In the genomic region with DNA sequence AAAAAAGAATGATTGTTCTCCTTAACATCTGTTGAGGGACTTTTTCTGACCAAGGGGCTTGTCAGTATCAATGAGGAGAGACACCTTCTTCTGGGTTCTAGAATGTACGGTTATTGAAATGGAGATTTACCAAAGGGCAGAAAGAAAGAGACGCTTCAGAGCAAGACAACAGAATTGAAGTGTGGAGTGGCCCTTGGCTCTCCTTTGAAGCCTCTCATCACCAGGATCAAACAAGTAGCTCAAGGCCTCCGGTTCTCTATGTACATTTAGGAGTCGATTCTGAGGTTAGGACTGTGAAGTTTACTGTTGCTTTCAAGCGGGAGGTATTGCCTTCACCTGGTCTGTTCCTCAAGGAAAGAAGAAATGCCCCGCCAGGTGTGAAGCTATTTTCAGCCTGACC, we compare ENCODE assay signal across 20 mouse cellular contexts. TPM values are rescaled to one million over a fixed set of nuclear protein-coding genes. Genes with fewer than 3 reads are reported as not detected.
A peak's percentile ranks its signal among the peaks of the same experiment; 100 is the strongest.
DNase-seq lines count a peak whose midpoint lies in the region; ATAC-seq lines count a peak whose summit lies in the region.
"Had no signal": no experiment of that assay in that cellular context is flagged by ENCODE, and none has a peak within 500 bp of the region (broad histone marks: within the 10 kb centered on the region; RNA-seq: fewer than 3 reads in every experiment).

No protein-coding gene starts in this region.

- no peak for ATAC-seq in forebrain, embryonic 12.5 days (ENCODE audit: low FRiP score)
- ATAC-seq: forebrain, embryonic 14.5 days; forebrain, embryonic 16.5 days had no signal

- H3K4me1 ChIP-seq in forebrain, embryonic 12.5 days, result no peaks in the 10 kb centered on the region; the same call in 1 of the 2 replicates

- no peaks in the 10 kb centered on the region for H3K36me3 ChIP-seq in forebrain, embryonic 12.5 days (replicated peaks)
- H3K36me3 ChIP-seq: embryonic facial prominence, embryonic 10.5 days; embryonic facial prominence, embryonic 12.5 days had no signal

- peaks cover 19% of the 10 kb centered on the region for H3K27me3 ChIP-seq in forebrain, embryonic 12.5 days
- H3K27me3 ChIP-seq: CH12.LX had no signal

- WGBS in forebrain, embryonic 12.5 days, result 94% methylated on average over 6 of the region's 6 CpGs

- H3K9me3 ChIP-seq in forebrain, embryonic 12.5 days, result no peaks in the 10 kb centered on the region
- H3K9me3 ChIP-seq: embryonic facial prominence, embryonic 10.5 days; embryonic facial prominence, embryonic 12.5 days had no signal

- no peak overlapping the region for H3K27ac ChIP-seq in forebrain, embryonic 12.5 days
- H3K27ac ChIP-seq: embryonic facial prominence, embryonic 10.5 days; embryonic facial prominence, embryonic 12.5 days had no signal

- peak; percentile 41 for DNase-seq in ES-CJ7 (ENCODE audit: low read depth, low spot score)
- peak; percentile 63 for DNase-seq in R1 (ENCODE audit: low read depth, low spot score)
- no peak for DNase-seq in layer of hippocampus, adult 18-20 months (ENCODE audit: low spot score in 2 of 2)
- no peak for DNase-seq in embryo, embryonic 9.5 days (ENCODE audit: extremely low spot score)
- DNase-seq: adrenal gland, adult 2 months; adrenal gland, postnatal 10 days; adrenal gland, postnatal 25 days; cerebellum, adult 11 months; cerebellum, adult 18-20 months; cerebellum, adult 8-10 months; cerebellum, adult 9-11 months; cerebellum, postnatal 14 days; cerebellum, postnatal 36 days; embryo, embryonic 11 days had no signal

- no peak overlapping the region for H3K9ac ChIP-seq in forebrain, embryonic 12.5 days
- H3K9ac ChIP-seq: embryonic facial prominence, embryonic 12.5 days had no signal

- H3K4me3 ChIP-seq in forebrain, embryonic 12.5 days (replicated peaks), result no peak overlapping the region
- H3K4me3 ChIP-seq: embryonic facial prominence, embryonic 10.5 days; embryonic facial prominence, embryonic 12.5 days had no signal

- no peak overlapping the region for H3K4me2 ChIP-seq in forebrain, embryonic 12.5 days
- H3K4me2 ChIP-seq: embryonic facial prominence, embryonic 12.5 days had no signal

RNA-seq across cellular contexts. Expression of a gene that starts 53.2 kb away (rescaled TPM):
- total RNA-seq in layer of hippocampus, adult 18-20 months (2021), result 10 to 100 TPM; 26.1 to 29.3 TPM
- polyA plus RNA-seq in forebrain, embryonic 12.5 days (2016; fragmentation: Nextera tagmentation; extraction: Ambion mirVana), result 67.3 and 70.4 TPM in 2 replicates

Comparison
In these comparisons a context has a peak if more than half of its experiments do, and no peak if none do; other contexts are left out.
1. DNase-seq: peak in ES-CJ7 (single experiment) and R1 (single experiment); none in layer of hippocampus, adult 18-20 months (0 of 2) and embryo, embryonic 9.5 days (single experiment).